Mouse (Mus musculus) liver, embryonic 15.5 days (tissue): ENCODE measurements around the gene Nlrp10. TPM values are rescaled to one million over a fixed set of nuclear protein-coding genes. Genes with fewer than 3 reads are reported as not detected.

Experiments
- ATAC-seq: fragments of 200-750 bp; cut with Nextera tagmentation; 2 replicates; pipeline ENCODE4 v1.8.0; 2017; ENCODE audit warnings: moderate number of reproducible peaks, mild to moderate bottlenecking, moderate library complexity; ENCODE audit not compliant: insufficient read depth
- H3K27ac ChIP-seq: fragments of 300-500 bp; sonication (generic); replicated peaks from 2 replicates; pipeline ENCODE4 v1.5.1; 2015; ENCODE audit warnings: mild to moderate bottlenecking, inconsistent platforms
- H3K27me3 ChIP-seq: fragments of 300-500 bp; sonication (generic); 2 replicates; pipeline ENCODE4 v1.6.1; 2015; ENCODE audit warnings: mild to moderate bottlenecking, inconsistent platforms
- H3K36me3 ChIP-seq: fragments of 300-500 bp; sonication (generic); replicated peaks from 2 replicates; pipeline ENCODE4 v1.6.1; 2015; ENCODE audit warnings: moderate library complexity, mild to moderate bottlenecking, inconsistent platforms
- H3K4me1 ChIP-seq: fragments of 300-500 bp; sonication (generic); replicated peaks from 2 replicates; pipeline ENCODE4 v1.6.1; 2015; ENCODE audit warnings: inconsistent platforms
- H3K4me2 ChIP-seq: fragments of 300-500 bp; sonication (generic); 2 replicates; pipeline ENCODE4 v1.6.1; 2015; ENCODE audit warnings: moderate library complexity, mild to moderate bottlenecking, inconsistent platforms
- H3K4me3 ChIP-seq: fragments of 300-500 bp; sonication (generic); replicated peaks from 2 replicates; pipeline ENCODE4 v1.5.1; 2015; ENCODE audit warnings: mild to moderate bottlenecking, inconsistent platforms
- H3K9ac ChIP-seq: fragments of 300-500 bp; sonication (generic); 2 replicates; pipeline ENCODE4 v1.6.1; 2015; ENCODE audit warnings: moderate library complexity, mild to moderate bottlenecking, inconsistent platforms
- H3K9me3 ChIP-seq: fragments of 300-500 bp; sonication (generic); replicated peaks from 2 replicates; pipeline ENCODE4 v1.6.1; 2016; ENCODE audit warnings: inconsistent platforms
- WGBS: fragments of 180-500 bp; shearing (Covaris S2); methylation state at CpG from one replicate; pipeline ENCODE4 v1.1.7; 2015; ENCODE audit warnings: mixed read lengths; ENCODE audit not compliant: insufficient replicate concordance; 5-methylcytosine and 5-hydroxymethylcytosine counted together
- polyA plus RNA-seq: library from polyadenylated mRNA; unstranded; fragments of >200 nt; fragmentation: Nextera tagmentation; extraction: Ambion mirVana; gene quantifications from 2 replicates; pipeline ENCODE4 v1.2.1, GENCODE M21; 2015

Nlrp10 gene
- polyA plus RNA-seq, 1 experiment from 2014 or later, result 0.05 TPM

DNA sequence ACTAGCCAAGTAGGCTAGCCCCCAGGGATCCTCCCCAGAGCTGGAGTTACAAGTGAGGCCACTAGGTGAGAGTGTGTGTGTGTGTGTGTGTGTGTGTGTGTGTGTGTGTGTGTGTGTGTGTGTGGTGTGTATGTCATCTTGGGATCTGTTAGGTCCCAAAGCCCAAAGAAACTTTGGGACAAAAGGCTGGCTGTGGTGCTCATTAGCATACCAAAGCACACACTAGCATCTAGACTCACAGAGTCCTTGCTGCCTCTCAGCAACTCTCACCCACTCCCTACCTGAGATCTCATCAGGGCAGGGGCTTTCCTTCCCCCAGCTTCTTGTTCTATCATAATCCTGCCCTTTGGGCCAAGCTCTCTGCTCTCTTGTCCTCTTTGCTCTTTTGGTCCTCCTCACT lies 18.6 kb upstream of the Nlrp10 start:
- H3K27me3 ChIP-seq, result peaks cover 58% of the 10 kb centered on the region
- no peaks in the 10 kb centered on the region for H3K9me3 ChIP-seq
- peaks cover 8% of the 10 kb centered on the region; the same call in 1 of the 2 replicates for H3K4me1 ChIP-seq
- peaks cover 15% of the 10 kb centered on the region for H3K36me3 ChIP-seq
- ATAC-seq, result no peak
- no peak overlapping the region for H3K4me3 ChIP-seq
- H3K27ac ChIP-seq, result no peak overlapping the region
- H3K4me2 ChIP-seq, result no peak overlapping the region
- H3K9ac ChIP-seq, result no peak overlapping the region

DNA sequence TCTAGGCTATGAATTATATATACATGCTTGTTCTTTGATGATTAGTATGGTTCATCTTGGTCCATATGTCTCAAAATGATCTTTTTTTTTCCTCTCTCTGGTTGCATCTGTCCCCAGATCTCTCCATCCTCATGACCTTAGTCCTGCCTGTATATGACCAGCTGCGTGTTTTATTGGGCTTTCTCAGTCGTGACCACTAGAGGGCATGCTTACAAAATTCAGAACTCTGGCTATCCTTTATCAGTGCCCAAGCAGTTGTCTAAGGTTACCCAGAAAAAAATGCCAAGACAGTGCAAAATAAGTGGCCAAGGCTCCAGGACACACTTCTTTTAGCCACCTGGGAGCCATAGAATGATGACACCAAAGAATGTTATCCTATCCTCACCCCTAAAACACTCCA lies 14.0 kb upstream of the Nlrp10 start:
- Histone ChIP-seq H3K27ac (no peak overlapping the region), H3K4me1 (no peaks in the 10 kb centered on the region), H3K9ac (no peak overlapping the region), H3K9me3 (no peaks in the 10 kb centered on the region), H3K36me3 (peaks cover 58% of the 10 kb centered on the region), H3K27me3 (peaks cover 13% of the 10 kb centered on the region), H3K4me3 (no peak overlapping the region), H3K4me2 (no peak overlapping the region)
- WGBS, result 1% methylated on average over 2 of the region's 2 CpGs
- ATAC-seq, result peak; percentile 49; the same call in 1 of the 2 replicates

DNA sequence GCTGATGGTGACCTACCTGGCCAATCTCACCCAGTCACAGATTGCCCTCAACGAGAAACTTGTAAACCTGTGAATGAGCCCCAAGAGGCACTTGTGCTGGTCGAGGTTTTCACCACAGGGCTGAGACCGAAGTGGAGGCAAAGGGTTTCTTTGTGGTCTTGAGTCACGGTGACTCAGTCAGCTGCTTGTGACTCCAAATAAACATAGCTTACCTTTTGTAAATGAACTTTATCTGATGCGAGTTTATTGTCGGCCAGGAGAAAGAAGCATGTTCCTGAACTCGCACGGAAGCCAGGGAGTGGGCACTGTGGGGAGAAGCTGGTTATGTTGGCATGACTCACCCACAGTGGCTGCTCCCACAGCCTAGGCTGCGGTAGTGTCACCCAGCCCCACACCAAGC lies 11.5 kb upstream of the Nlrp10 start:
- Histone ChIP-seq H3K4me3 (no peak overlapping the region), H3K9ac (no peak overlapping the region), H3K4me2 (no peak overlapping the region), H3K36me3 (peaks cover 81% of the 10 kb centered on the region), H3K4me1 (peaks cover 4% of the 10 kb centered on the region; the same call in 1 of the 2 replicates), H3K27me3 (no peaks in the 10 kb centered on the region), H3K27ac (no peak overlapping the region), H3K9me3 (no peaks in the 10 kb centered on the region)
- WGBS, result 73% methylated on average over 9 of the region's 9 CpGs
- ATAC-seq, result no peak

DNA sequence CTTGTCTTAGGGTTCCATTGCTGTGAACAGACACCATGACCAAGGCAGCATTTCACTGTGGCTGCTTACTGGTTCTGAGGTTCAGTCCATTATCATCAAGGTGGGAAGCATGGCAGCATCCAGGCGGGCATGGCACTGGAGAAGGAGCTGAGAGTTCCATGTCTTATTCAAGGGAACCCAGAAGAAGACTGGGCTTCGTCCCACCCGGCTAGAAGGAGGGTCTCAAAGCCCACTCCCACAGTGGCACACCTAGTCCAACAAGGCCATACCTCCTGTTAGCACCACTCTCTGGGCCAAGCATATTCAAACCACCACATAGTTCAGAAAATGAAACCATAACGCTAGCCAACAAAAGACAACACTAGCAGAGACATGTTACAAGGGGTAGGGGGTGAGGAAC lies 6.6 kb upstream of the Nlrp10 start:
- no peak overlapping the region for H3K4me3 ChIP-seq
- H3K27me3 ChIP-seq, result no peaks in the 10 kb centered on the region
- peaks cover 51% of the 10 kb centered on the region for H3K36me3 ChIP-seq
- 78% methylated on average over 4 of the region's 4 CpGs for WGBS
- no peaks in the 10 kb centered on the region for H3K9me3 ChIP-seq
- 0 out of 2 replicates have a peak overlapping the region, but pooled peaks have one; percentile 82 for H3K4me2 ChIP-seq
- no peak for ATAC-seq
- H3K4me1 ChIP-seq, result peaks cover 22% of the 10 kb centered on the region
- no peak overlapping the region for H3K9ac ChIP-seq
- no peak overlapping the region for H3K27ac ChIP-seq

DNA sequence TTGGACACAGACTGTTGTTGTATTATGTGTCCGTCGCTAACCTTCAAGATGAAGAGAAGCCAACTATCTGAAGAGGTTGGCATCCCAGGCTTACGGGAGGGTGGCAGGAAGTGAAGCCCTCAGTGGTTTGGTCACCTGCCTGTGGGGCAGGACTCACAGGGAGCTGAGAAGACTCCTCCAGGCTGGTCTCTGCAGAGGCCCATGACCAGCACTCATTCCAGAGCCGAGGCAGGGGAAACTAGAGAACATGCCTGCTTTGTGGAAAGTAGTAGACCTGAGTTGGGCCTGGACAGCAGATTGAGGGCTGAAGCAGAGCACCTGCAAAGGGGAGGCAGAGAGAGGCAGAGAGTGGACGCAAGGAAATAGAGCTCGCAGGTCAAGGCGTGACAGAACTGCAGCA lies 5.4 kb upstream of the Nlrp10 start:
- ATAC-seq, result no peak

DNA sequence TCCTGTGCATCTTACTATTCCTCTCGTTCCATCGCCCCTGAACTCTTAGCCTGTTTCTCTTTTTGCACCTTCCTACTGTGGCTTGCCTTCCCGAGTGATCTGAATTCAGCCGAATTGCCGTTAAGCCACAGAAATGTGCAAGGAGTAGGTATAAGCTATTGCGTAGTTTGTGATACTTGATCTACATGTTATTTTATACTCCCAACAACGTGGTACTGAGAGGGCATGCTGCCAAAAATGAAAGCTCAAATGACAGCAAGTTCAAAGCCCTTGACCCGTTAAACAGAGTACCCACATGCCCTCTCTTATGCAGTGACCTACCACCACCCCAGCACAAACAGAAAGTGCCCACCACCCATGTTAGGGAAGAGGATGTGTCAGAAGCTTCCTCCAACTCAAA lies 4.9 kb upstream of the Nlrp10 start:
- peaks cover 22% of the 10 kb centered on the region for H3K4me1 ChIP-seq
- H3K4me3 ChIP-seq, result peak overlapping the region; percentile 90
- H3K9me3 ChIP-seq, result no peaks in the 10 kb centered on the region
- no peaks in the 10 kb centered on the region; the same call in 1 of the 2 replicates for H3K27me3 ChIP-seq
- H3K27ac ChIP-seq, result peak overlapping the region; percentile 74; the same call in 1 of the 2 replicates
- no peak for ATAC-seq
- 1% methylated on average over 8 of the region's 8 CpGs for WGBS
- peak overlapping the region; percentile 82 for H3K4me2 ChIP-seq
- H3K9ac ChIP-seq, result peak overlapping the region; percentile 87
- peaks cover 34% of the 10 kb centered on the region for H3K36me3 ChIP-seq

More for the DNA sequence above, 5.4 kb upstream of the Nlrp10 start:
- Histone ChIP-seq H3K27me3 (no peaks in the 10 kb centered on the region; the same call in 1 of the 2 replicates), H3K4me1 (peaks cover 22% of the 10 kb centered on the region), H3K4me3 (peak overlapping the region; percentile 90), H3K9ac (peak overlapping the region; percentile 87), H3K9me3 (no peaks in the 10 kb centered on the region), H3K4me2 (peak overlapping the region; percentile 82), H3K36me3 (peaks cover 39% of the 10 kb centered on the region), H3K27ac (no peak overlapping the region)
- WGBS, result 68% methylated on average over 7 of the region's 7 CpGs

DNA sequence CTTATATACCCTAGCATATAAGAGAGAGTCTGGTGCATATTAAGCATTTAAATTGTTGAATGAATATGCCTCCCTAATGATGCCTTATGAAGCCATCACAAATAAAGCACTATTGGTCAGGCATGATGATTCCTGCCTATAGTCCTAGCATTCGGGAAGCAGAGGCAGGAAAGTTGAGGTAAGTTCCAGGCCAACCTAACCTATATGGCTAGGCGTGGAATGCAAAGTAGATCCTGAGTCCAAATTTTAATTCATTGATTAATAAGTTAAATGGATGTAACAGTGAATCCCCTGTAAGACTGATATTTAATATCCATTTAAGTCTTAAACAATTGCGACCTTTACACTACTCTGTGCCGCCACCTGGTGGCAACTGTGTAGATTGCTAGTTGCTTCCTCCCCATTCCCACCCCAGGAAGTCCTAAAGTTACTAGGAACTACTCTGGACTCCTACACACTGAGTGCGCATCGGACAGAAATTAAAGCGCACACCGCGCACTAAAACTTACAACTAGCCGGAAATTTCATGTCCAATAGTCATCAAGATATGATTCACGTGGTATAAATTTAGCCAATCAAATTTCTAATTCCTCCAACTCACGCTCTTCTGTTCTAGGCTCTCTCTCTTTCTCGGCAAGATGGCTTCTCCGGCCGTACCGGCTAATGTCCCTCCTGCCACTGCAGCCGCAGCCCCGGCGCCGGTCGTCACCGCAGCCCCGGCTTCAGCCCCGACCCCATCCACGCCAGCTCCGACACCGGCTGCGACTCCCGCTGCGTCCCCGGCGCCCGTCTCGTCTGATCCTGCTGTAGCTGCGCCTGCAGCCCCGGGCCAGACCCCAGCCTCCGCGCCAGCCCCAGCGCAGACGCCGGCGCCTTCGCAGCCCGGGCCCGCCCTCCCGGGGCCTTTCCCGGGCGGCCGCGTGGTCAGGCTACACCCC lies 4.1 kb upstream of the Nlrp10 start, which contains the start of gene Eif3f:
TSS of gene Eif3f (plus strand) at position 624 of the 938 bp plus-strand sequence.
- Histone ChIP-seq H3K9ac (peak within 1 kb of the TSS; percentile 87), H3K27me3 (no peaks in the 10 kb centered on the region; the same call in 1 of the 2 replicates), H3K4me3 (peak within 1 kb of the TSS; percentile 90), H3K9me3 (no peaks in the 10 kb centered on the region), H3K27ac (peak within 1 kb of the TSS; percentile 74), H3K4me2 (peak within 1 kb of the TSS; percentile 82), H3K36me3 (peaks cover 26% of the 10 kb centered on the region), H3K4me1 (peaks cover 22% of the 10 kb centered on the region)
- ATAC-seq, result peak; percentile 97
- WGBS, result 2% methylated on average over 50 of the region's 50 CpGs

DNA sequence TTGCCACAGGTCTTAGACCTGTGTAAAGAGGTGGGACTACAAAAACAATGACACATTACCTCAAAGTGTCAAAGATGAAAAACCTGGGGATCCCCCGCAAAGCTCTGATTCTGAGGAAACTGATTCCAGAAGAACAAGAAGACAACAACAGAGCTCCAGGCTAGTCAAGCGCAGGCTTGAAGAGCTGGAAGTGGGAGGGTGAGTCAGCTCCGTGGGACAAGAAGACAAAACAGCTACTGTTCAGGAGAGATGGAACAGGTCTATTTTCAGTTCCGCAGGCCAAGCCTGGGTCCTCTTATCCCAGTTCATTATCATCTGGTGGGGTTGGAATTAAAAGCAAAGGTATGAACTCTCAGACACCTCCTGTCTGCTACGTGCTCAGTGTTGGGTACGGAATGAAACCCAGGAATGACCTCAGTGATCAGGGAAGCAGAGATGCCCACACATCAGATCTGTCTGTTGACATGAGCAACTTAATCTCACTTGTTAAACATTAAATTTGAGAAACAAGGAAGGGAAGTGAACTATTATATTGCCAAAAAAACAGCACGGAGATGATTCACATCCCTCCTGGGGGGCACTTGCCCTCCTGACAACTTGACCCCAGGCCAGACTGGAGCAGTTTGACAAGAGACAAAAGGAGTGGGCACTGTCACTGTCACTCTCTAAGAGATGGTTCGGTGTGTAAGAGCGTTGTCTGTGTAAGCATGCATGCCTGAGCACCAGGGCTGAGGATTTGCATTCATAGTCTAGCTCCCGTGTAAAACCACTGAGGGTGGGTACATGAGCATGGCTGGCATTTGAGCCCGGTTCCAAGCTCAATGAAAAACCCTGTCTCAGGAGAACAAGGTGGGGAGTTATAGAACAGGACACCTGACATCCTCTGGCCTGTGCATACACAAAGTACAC lies 1.4 kb downstream of the Nlrp10 start:
- WGBS, result 67% methylated on average over 11 of the region's 11 CpGs
- no peak for ATAC-seq
- Histone ChIP-seq H3K9ac (no peak overlapping the region), H3K36me3 (no peaks in the 10 kb centered on the region), H3K27ac (no peak overlapping the region), H3K4me2 (no peak overlapping the region), H3K4me1 (no peaks in the 10 kb centered on the region), H3K9me3 (no peaks in the 10 kb centered on the region), H3K27me3 (no peaks in the 10 kb centered on the region; the same call in 1 of the 2 replicates), H3K4me3 (no peak overlapping the region)

DNA sequence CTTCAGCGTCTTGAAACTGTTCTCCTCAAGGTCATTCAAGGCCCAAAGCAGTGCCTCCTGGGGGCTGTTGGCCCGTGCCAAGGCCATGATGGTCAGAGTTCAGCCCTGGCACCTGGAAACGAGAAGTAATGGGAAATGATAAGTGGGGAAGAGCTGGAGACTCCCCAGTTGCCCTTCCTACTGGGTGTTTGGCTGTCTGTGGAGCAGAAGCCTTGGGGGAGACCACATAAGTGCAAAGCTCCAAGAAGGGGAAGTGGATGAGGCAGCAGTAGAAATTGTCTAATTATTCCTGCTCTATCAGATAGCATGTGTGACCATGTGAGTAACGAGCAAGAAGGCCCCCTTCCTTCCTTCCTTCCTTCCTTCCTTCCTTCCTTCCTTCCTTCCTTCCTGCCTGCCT lies 2.9 kb downstream of the Nlrp10 start:
- no peak overlapping the region for H3K4me3 ChIP-seq
- H3K27ac ChIP-seq, result no peak overlapping the region
- H3K4me2 ChIP-seq, result no peak overlapping the region
- WGBS, result 36% methylated on average over 4 of the region's 4 CpGs
- no peak overlapping the region for H3K9ac ChIP-seq
- ATAC-seq, result no peak
- H3K36me3 ChIP-seq, result no peaks in the 10 kb centered on the region
- no peaks in the 10 kb centered on the region for H3K4me1 ChIP-seq
- no peaks in the 10 kb centered on the region for H3K9me3 ChIP-seq
- no peaks in the 10 kb centered on the region; the same call in 1 of the 2 replicates for H3K27me3 ChIP-seq

DNA sequence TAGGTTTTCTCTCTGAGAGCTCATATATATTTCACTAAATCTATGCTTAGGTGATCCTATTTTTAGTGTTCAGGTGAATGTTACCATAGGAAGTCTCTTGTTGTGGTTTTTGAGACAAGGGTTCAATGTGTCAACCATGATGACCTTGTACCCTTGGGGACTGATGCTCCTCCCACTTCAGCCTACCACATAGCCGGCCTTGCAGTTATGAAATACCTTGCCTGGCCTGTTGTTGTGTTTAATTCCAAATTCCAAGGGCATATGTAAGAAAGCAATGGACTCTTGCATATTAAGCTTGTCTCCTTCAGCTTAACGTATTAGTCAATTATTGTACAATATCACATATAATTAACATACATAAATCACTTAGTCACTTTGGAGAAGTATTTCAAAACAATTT lies 26.0 kb downstream of the Nlrp10 start:
- Histone ChIP-seq H3K9me3 (no peaks in the 10 kb centered on the region), H3K27ac (no peak overlapping the region), H3K4me1 (no peaks in the 10 kb centered on the region), H3K27me3 (no peaks in the 10 kb centered on the region), H3K9ac (no peak overlapping the region), H3K4me2 (no peak overlapping the region), H3K36me3 (no peaks in the 10 kb centered on the region), H3K4me3 (no peak overlapping the region)
- no peak for ATAC-seq
- WGBS, result 48% methylated on average over 2 of the region's 2 CpGs

DNA sequence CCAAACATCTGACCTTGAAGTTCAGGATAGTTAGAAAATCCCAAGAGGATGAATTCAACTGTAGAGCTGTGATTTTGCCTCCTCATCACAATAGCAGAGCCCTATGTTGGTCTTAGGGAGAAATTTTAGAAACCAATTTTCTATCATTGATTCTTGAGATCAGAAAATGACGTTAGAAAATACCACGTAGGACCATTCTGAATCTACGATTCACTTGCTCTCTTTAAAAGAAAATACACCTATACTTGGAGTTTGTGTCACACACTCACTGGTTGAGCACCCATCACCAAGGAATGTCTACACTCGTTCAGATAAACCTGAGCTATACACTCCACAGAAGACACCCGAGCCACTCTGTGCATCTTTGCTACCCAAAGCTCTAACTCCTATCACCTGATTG lies 35.7 kb downstream of the Nlrp10 start, which contains the start of gene Olfr519:
TSS of gene Olfr519 (minus strand) at position 101 of the 400 bp plus-strand sequence.
- Histone ChIP-seq H3K4me3 (no peak within 1 kb of the TSS), H3K4me2 (no peak within 1 kb of the TSS), H3K27ac (no peak within 1 kb of the TSS), H3K36me3 (no peaks in the 10 kb centered on the region), H3K27me3 (no peaks in the 10 kb centered on the region), H3K9ac (no peak within 1 kb of the TSS), H3K4me1 (no peaks in the 10 kb centered on the region), H3K9me3 (no peaks in the 10 kb centered on the region)
- ATAC-seq, result no peak
- 59% methylated on average over 5 of the region's 5 CpGs for WGBS
